Mouse (Mus musculus) embryonic stem cell, embryonic (primary cell): ENCODE results near the gene Ttc29.

Experiments used
- CTCF ChIA-PET, 4 experiments: fragments of 300-600 bp in 2 of 4; fragments of 350-600 bp in 2 of 4; sonication (Branson Sonifier 250); formaldehyde crosslinking; loops; one replicate each; lab custom pipeline; 2022; ENCODE audit warnings: inconsistent platforms in 2 of 4; lab: Charles Lee
- POLR2A ChIA-PET, 4 experiments: fragments of 300-600 bp in 2 of 4; fragments of 350-600 bp in 2 of 4; sonication (Branson Sonifier 250); formaldehyde crosslinking; loops; one replicate each; lab custom pipeline; 2022; ENCODE audit warnings: antibody characterized with exemption in 4 of 4, inconsistent platforms in 1 of 4; lab: Charles Lee

Gene Ttc29

DNA sequence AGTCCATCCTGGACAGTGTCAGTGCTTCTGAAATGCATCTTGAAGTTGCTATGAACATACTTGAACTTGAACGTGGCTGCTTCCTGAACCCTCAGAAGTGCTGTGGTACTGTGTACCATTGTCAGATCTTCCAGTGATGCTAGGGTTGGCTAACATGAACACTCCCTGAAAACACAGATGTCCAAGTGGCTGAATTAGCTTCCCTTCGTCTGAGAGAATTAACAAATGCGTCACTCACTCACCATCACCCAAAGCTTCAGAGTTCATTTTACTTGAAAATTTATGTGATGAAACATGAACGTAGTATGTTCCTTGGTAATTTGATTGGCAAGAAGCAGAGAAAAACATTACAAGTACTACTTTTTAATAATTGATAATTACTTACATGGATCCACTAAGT is 129.1 kb downstream of the Ttc29 start:
- CTCF ChIA-PET = no interaction called here

GRCm38 (mm10) chr8:78344006-78344405 is 130.9 kb downstream of the Ttc29 start:
- POLR2A ChIA-PET = interaction anchor here in 1 of 4 experiments (0.6 kb wide), 1 partner anchor 79 kb away, joined by 3 read pairs; no protein-coding TSS in a partner anchor
- CTCF ChIA-PET = interaction anchor here in 1 of 4 experiments (0.6 kb wide), 1 partner anchor 216 kb away, joined by 5 read pairs; no protein-coding TSS in a partner anchor

More for the DNA sequence above, 129.1 kb downstream of the Ttc29 start:
- POLR2A ChIA-PET = no interaction called here

DNA sequence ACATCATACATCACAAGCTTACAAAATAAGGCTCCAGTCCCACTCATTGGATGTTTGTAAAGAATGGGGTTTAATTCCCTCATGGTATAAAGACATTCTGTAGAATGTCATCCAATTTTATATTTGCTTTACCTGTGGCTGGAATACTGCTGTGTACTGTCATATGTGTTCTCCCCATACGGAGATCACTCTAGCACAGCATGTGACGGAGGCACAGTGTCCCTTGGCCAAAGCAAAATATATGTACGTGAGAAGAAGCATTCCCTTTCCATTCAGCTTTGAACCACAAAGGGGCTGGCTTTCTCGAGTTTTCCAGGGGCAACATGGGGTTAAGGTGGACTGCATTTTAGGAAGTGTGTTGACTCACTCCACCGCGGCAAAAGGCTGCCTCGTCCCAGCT is 132.6 kb downstream of the Ttc29 start:
- ChIA-PET CTCF (no interaction called here), POLR2A (interaction anchor here in 1 of 4 experiments (1.1 kb wide), 1 partner anchor 39 kb away, joined by 3 read pairs; no protein-coding TSS in a partner anchor)

DNA sequence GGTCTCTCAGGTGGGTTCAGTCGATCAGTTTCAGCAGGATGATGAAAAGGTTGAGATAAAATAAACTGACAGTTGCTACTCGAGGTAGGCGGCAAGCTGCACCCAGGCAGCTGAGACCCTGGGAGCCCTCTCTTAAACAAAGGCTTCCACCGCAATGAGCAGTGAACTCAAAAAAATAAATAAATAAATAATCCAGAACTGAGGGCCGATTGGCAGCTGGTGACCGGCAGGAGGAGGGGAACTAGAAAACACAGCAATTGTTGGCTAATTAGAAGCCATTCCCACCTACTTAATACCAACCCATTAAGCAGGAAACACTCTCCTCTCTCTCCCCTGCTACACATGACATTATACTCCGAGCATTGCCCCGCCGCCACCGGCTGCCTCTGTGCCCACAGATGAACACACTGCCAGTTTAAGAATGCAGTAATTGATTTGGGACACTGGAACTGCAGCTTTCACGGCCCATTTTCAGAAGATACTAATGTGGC is 133.1 kb downstream of the Ttc29 start:
- ChIA-PET POLR2A (interaction anchor here in 1 of 4 experiments (0.5 to 1.1 kb wide), 3 partner anchors 40 to 78 kb away, joined by 3 read pairs; no protein-coding TSS in a partner anchor), CTCF (interaction anchor here in 1 of 4 experiments (0.6 kb wide), 1 partner anchor 594 kb away, joined by 3 read pairs; no protein-coding TSS in a partner anchor)

DNA sequence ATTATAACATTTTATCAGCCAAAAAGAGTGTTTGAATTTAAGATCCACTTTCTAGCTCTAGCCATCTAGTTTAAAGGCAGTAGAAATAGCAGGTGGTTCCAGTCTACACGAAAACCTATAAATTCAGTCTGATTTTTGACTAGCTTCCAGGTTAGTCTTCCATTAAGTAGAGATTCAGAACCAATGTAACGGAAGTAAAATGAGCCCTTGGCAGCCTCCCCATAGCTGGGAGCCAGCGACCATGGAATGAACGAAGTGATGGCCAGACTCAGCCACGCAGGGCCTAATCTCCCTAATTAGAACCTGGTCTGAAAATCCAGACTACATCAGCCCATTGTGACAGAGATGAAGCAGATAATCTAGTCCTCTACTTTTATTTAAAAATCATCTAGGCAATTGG is 140.8 kb downstream of the Ttc29 start:
- CTCF ChIA-PET = no interaction called here
- POLR2A ChIA-PET = interaction anchor here in 1 of 4 experiments (1.1 kb wide), 1 partner anchor 37 kb away, joined by 3 read pairs; no protein-coding TSS in a partner anchor

- ChIA-PET CTCF (no interaction called here), POLR2A (interaction anchor here in 1 of 4 experiments (1.1 kb wide), 1 partner anchor 36 kb away, joined by 3 read pairs; no protein-coding TSS in a partner anchor)
These were observed 141.7 kb downstream of the Ttc29 start for GRCm38 (mm10) chr8:78354801-78355200.

- CTCF ChIA-PET = no interaction called here
- POLR2A ChIA-PET = interaction anchor here in 2 of 4 experiments (0.5 to 1.1 kb wide), 3 partner anchors 8 to 95 kb away, joined by 3 read pairs; no protein-coding TSS in a partner anchor
These were observed 177.7 kb downstream of the Ttc29 start for GRCm38 (mm10) chr8:78390756-78391155.

DNA sequence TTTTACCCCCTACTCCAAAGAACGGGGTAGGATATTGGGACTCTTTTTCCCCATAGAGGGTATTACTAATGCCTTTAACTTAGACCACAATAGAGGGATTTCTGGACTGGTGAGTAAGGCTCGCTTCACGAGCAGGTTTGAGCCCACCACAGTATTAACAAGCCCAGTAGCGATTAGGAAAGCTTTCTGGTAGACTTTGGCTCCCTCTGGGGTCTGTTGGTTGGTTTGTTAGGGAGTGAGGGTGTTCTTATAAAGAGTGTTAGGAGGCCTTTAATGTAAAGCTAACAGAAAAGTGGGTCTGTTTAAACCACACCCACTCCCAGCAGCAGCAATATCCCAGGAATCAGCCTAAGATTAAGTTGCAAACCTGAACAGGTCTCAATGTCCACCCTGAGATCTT is 206.2 kb downstream of the Ttc29 start:
- POLR2A ChIA-PET = interaction anchor here in 2 of 4 experiments (1.0 to 1.8 kb wide), 10 partner anchors 12 to 809 kb away, joined by 3 to 14 read pairs (median 4); partner anchors contain the start of genes Pou4f2 (in 1 of the 2) and Tmem184c (in 1 of the 2)
- CTCF ChIA-PET = interaction anchor here in 2 of 4 experiments (0.6 to 1.3 kb wide), 3 partner anchors 17 to 153 kb away, joined by 3 to 4 read pairs (median 3); partner anchors contain the start of gene Pou4f2 (in 1 of the 2)

- ChIA-PET CTCF (interaction anchor here in 2 of 4 experiments (0.6 to 1.3 kb wide), 4 partner anchors 16 to 267 kb away, joined by 3 to 4 read pairs (median 3); partner anchors contain the start of gene Pou4f2 (in 1 of the 2)), POLR2A (interaction anchor here in 2 of 4 experiments (0.9 to 1.8 kb wide), 10 partner anchors 11 to 810 kb away, joined by 3 to 14 read pairs (median 4); partner anchors contain the start of genes Pou4f2 (in 1 of the 2) and Tmem184c (in 1 of the 2))
These were observed 207.0 kb downstream of the Ttc29 start for GRCm38 (mm10) chr8:78420101-78420503.

DNA sequence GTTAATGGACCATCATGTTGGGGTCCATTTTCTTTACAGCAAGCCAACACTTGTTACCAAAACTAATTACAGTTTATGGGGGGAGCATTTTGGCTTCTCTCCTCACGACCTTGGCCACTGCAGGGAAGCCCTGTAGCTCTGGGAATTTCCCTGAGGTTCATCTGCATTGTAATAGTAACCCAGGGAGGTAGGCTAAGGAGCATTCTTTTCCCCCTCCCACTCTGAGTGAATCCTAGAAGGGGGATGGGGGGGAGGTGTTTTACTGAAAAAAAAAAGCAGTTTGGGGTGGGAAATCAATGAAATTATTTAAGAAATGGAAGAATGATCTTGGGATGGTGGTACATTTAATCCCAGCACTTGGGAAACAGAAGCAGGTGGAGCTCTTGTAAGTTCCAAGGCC is 210.8 kb downstream of the Ttc29 start:
- POLR2A ChIA-PET = interaction anchor here in 1 of 4 experiments (0.7 kb wide), 2 partner anchors 77 to 108 kb away, joined by 3 read pairs; no protein-coding TSS in a partner anchor
- CTCF ChIA-PET = interaction anchor here in 1 of 4 experiments (0.9 kb wide), 1 partner anchor 1330 kb away, joined by 8 read pairs; no protein-coding TSS in a partner anchor

DNA sequence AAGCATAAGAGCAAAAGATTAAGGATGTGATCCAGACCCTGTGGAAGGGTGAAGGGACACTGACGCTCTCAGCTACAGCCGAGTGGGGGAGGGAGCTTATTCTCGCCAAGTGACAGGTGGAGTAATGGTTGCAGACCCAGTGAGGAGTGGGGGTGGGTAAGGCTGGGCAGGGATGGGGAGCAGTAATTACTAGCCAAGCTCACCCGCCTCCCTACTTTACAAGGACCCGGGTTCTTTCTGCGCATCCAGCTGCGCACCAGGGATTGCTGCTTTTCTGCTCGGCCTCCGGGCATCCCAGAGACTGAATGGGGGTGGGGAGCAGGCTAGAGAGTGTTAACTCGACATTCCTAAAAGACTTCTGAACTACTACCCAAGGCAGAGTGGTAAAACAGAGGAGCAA is 213.4 kb downstream of the Ttc29 start:
- ChIA-PET POLR2A (no interaction called here), CTCF (interaction anchor here in 3 of 4 experiments (0.6 to 1.1 kb wide), 3 partner anchors 10 to 302 kb away, joined by 3 to 14 read pairs (median 4); partner anchors contain the start of gene Pou4f2 (in 1 of the 3))

- CTCF ChIA-PET = interaction anchor here in 1 of 4 experiments (1.1 kb wide), 1 partner anchor 9 kb away, joined by 4 read pairs; the partner anchor contains the start of gene Pou4f2
- POLR2A ChIA-PET = interaction anchor here in 2 of 4 experiments (0.7 kb wide), 3 partner anchors 178 to 718 kb away, joined by 3 to 7 read pairs (median 3); no protein-coding TSS in a partner anchor
These were observed 214.0 kb downstream of the Ttc29 start for GRCm38 (mm10) chr8:78426875-78427768.

DNA sequence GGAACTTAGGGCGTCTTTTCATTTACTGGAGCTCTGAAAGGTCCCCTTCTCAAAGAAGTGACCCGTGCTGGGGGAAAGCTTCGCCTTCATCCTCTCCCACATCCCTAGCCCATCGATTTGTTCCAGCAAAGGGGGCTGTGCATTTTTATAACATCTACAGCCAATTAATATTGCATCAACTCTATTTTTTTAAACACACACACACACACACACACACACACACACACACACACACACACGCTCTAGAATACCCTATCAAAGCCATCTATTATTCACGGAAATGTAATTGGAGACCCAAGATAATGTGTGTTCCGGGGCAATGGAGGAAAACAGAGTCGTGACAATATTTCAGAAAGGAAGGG is 214.7 kb downstream of the Ttc29 start:
- CTCF ChIA-PET = no interaction called here

GRCm38 (mm10) chr8:78428148-78428547 is 215.1 kb downstream of the Ttc29 start:
- ChIA-PET CTCF (no interaction called here), POLR2A (interaction anchor here in 1 of 4 experiments (0.7 kb wide), 1 partner anchor 81 kb away, joined by 3 read pairs; the partner anchor contains the start of gene Rbmxl1)

More for the DNA sequence above, 214.7 kb downstream of the Ttc29 start:
- POLR2A ChIA-PET = interaction anchor here in 2 of 4 experiments (0.7 kb wide), 4 partner anchors 81 to 718 kb away, joined by 3 to 7 read pairs (median 3); partner anchors contain the start of gene Rbmxl1 (in 1 of the 2)

- POLR2A ChIA-PET = interaction anchor here in 3 of 4 experiments (0.5 to 1.1 kb wide), 3 partner anchors 12 to 163 kb away, joined by 4 to 6 read pairs (median 6); no protein-coding TSS in a partner anchor
- CTCF ChIA-PET = interaction anchor here in 2 of 4 experiments (0.6 kb wide), 2 partner anchors 358 to 1368 kb away, joined by 3 to 4 read pairs; no protein-coding TSS in a partner anchor
These were observed 218.3 kb downstream of the Ttc29 start for GRCm38 (mm10) chr8:78431356-78431755.

GRCm38 (mm10) chr8:78432451-78432850 is 219.4 kb downstream of the Ttc29 start:
- CTCF ChIA-PET = no interaction called here
- POLR2A ChIA-PET = no interaction called here

GRCm38 (mm10) chr8:78433318-78433717 is 220.2 kb downstream of the Ttc29 start:
- CTCF ChIA-PET = interaction anchor here in 1 of 4 experiments (0.6 kb wide), 1 partner anchor 131 kb away, joined by 8 read pairs; no protein-coding TSS in a partner anchor

GRCm38 (mm10) chr8:78434340-78434739 is 221.2 kb downstream of the Ttc29 start:
- ChIA-PET POLR2A (interaction anchor here in 2 of 4 experiments (0.6 to 3.2 kb wide), 7 partner anchors 12 to 613 kb away, joined by 3 to 14 read pairs (median 4); no protein-coding TSS in a partner anchor), CTCF (interaction anchor here in 1 of 4 experiments (1.2 kb wide), 1 partner anchor 13 kb away, joined by 4 read pairs; no protein-coding TSS in a partner anchor)

More at GRCm38 (mm10) chr8:78433318-78433717, 220.2 kb downstream of the Ttc29 start:
- POLR2A ChIA-PET = interaction anchor here in 2 of 4 experiments (1.6 to 3.2 kb wide), 2 partner anchors 11 to 14 kb away, joined by 9 to 14 read pairs; no protein-coding TSS in a partner anchor
